Mouse (Mus musculus) CH12.LX (cell line): ENCODE data around the gene Fgfr2. TPM values are rescaled to one million over a fixed set of nuclear protein-coding genes. Genes with fewer than 3 reads are reported as not detected.

Source experiments
- DNase-seq: peaks from one replicate; pipeline ENCODE4 v3.0.0-alpha.2; 2013; ENCODE audit errors: extremely low read depth
- H3K27ac ChIP-seq: 2 replicates; pipeline ENCODE4 v1.5.1; 2012; ENCODE audit warnings: low read depth, mild to moderate bottlenecking, control low read depth, moderate library complexity; ENCODE audit not compliant: insufficient read depth
- H3K27me3 ChIP-seq: replicated peaks from 2 replicates; pipeline ENCODE3; 2012; ENCODE audit warnings: inconsistent platforms
- H3K36me3 ChIP-seq, 2 experiments: replicated peaks in 1 of 2; 2 replicates each; pipeline versions ENCODE3 to v1.6.1; 2012; ENCODE audit warnings: inconsistent platforms in 1 of 2, low read length in 1 of 2, mild to moderate bottlenecking in 1 of 2, mixed read lengths in 1 of 2, moderate library complexity in 1 of 2; ENCODE audit not compliant: control insufficient read depth in 1 of 2, insufficient read depth in 1 of 2
- H3K4me1 ChIP-seq, 2 experiments: 2 replicates each; pipeline ENCODE4 v1.6.1; 2012; ENCODE audit warnings: inconsistent platforms in 1 of 2, moderate library complexity in 1 of 2; ENCODE audit not compliant: insufficient read depth in 2 of 2, control insufficient read depth in 1 of 2
- H3K4me2 ChIP-seq: 2 replicates; pipeline ENCODE4 v1.6.1; 2012; ENCODE audit warnings: low read depth, mild to moderate bottlenecking, control low read depth; ENCODE audit not compliant: poor library complexity, insufficient read depth, severe bottlenecking
- H3K4me3 ChIP-seq, 3 experiments: fragments of 150-350 bp in 1 of 3; sonication (generic) in 1 of 3; replicated peaks in 1 of 3; 2 replicates each; pipeline versions ENCODE3 to v1.5.1; 2011 to 2012; ENCODE audit warnings: low read depth in 2 of 3, low read length in 2 of 3, mild to moderate bottlenecking in 2 of 3, moderate library complexity in 2 of 3, control low read depth in 1 of 3, improper control_type of control experiment in 1 of 3, inconsistent platforms in 1 of 3, mixed read lengths in 1 of 3; ENCODE audit not compliant: poor library complexity in 1 of 3
- H3K79me2 ChIP-seq: replicated peaks from 2 replicates; pipeline ENCODE4 v1.6.1; 2012; ENCODE audit warnings: mild to moderate bottlenecking, moderate library complexity; ENCODE audit not compliant: control insufficient read depth, poor library complexity, insufficient read depth, severe bottlenecking; ENCODE audit errors: extremely low read depth
- H3K9ac ChIP-seq: 2 replicates; pipeline ENCODE4 v1.6.1; 2012; ENCODE audit warnings: low read depth, mild to moderate bottlenecking, control low read depth, moderate library complexity; ENCODE audit not compliant: insufficient read depth
- H3K9me3 ChIP-seq: replicated peaks from 2 replicates; pipeline ENCODE3; 2012; ENCODE audit warnings: low read length, inconsistent platforms, mixed read lengths
- CHD1 ChIP-seq: IDR thresholded peaks from 2 replicates; pipeline ENCODE4 v1.6.1; 2012; ENCODE audit warnings: low read depth, low read length, improper control_type of control experiment, inconsistent platforms
- CHD2 ChIP-seq: IDR thresholded peaks from 2 replicates; pipeline ENCODE4 v1.6.1; 2011; ENCODE audit warnings: low read length, improper control_type of control experiment
- EP300 ChIP-seq: IDR thresholded peaks from 2 replicates; pipeline ENCODE4 v1.6.1; 2011; ENCODE audit warnings: low read length, improper control_type of control experiment
- GABPA ChIP-seq: IDR thresholded peaks from 2 replicates; pipeline ENCODE4 v1.6.1; 2012; ENCODE audit warnings: low read depth, low read length, improper control_type of control experiment, inconsistent platforms; ENCODE audit not compliant: insufficient replicate concordance
- IRF4 ChIP-seq: IDR thresholded peaks from 2 replicates; pipeline ENCODE4 v1.6.1; 2014; ENCODE audit warnings: low read depth, mild to moderate bottlenecking, inconsistent platforms, low read length, improper control_type of control experiment
- JUND ChIP-seq: conservative IDR thresholded peaks from 2 replicates; pipeline ENCODE4 v1.6.1; 2011; ENCODE audit warnings: low read depth, low read length, improper control_type of control experiment
- KAT2A ChIP-seq: IDR thresholded peaks from 2 replicates; pipeline ENCODE4 v1.6.1; 2012; ENCODE audit warnings: low read length, improper control_type of control experiment, inconsistent platforms; ENCODE audit not compliant: insufficient replicate concordance
- MAFK ChIP-seq: IDR thresholded peaks from 2 replicates; pipeline ENCODE4 v1.6.1; 2011; ENCODE audit warnings: low read length, improper control_type of control experiment; ENCODE audit not compliant: insufficient replicate concordance
- MAX ChIP-seq: IDR thresholded peaks from 2 replicates; pipeline ENCODE4 v1.6.1; 2011; ENCODE audit warnings: low read length, improper control_type of control experiment
- MYC ChIP-seq: IDR thresholded peaks from 2 replicates; pipeline ENCODE4 v1.6.1; 2011; ENCODE audit warnings: low read depth, mild to moderate bottlenecking, improper control_type of control experiment, low read length
- POLR2A ChIP-seq: IDR thresholded peaks from 2 replicates; pipeline ENCODE4 v1.6.1; 2011; ENCODE audit warnings: low read depth, mild to moderate bottlenecking, improper control_type of control experiment, low read length
- RAD21 ChIP-seq: IDR thresholded peaks from 2 replicates; pipeline ENCODE4 v1.6.1; 2011; ENCODE audit warnings: low read depth, mild to moderate bottlenecking, low read length, improper control_type of control experiment, moderate library complexity
- SIN3A ChIP-seq: IDR thresholded peaks from 2 replicates; pipeline ENCODE4 v1.6.1; 2012; ENCODE audit warnings: low read length, improper control_type of control experiment, inconsistent platforms
- UBTF ChIP-seq: IDR thresholded peaks from 2 replicates; pipeline ENCODE4 v1.6.1; 2012; ENCODE audit warnings: low read depth, mild to moderate bottlenecking, inconsistent platforms, low read length, improper control_type of control experiment, moderate library complexity
- ZC3H11A ChIP-seq: IDR thresholded peaks from 2 replicates; pipeline ENCODE4 v1.6.1; 2012; ENCODE audit warnings: low read depth, mild to moderate bottlenecking, inconsistent platforms, low read length, improper control_type of control experiment
- ZKSCAN1 ChIP-seq: IDR thresholded peaks from 2 replicates; pipeline ENCODE4 v1.6.1; 2012; ENCODE audit warnings: low read depth, inconsistent platforms, low read length, improper control_type of control experiment, borderline replicate concordance
- dilution Hi-C: fragments of 300-500 bp; cut with MboI; formaldehyde crosslinking; loops from 2 replicates; pipeline ENCODE4 v1.14.3; 2020; ENCODE audit warnings: low sequenced_read_pairs; ENCODE audit not compliant: extremely low pct_unique_long_range_greater_than_20kb, extremely low pct_ligation_motif_present
- in situ Hi-C: fragments of 300-500 bp; cut with MboI; formaldehyde crosslinking; loops from 3 replicates; pipeline ENCODE4 v1.14.3; 2019; ENCODE audit warnings: low sequenced_read_pairs, low pct_ligation_motif_present, low pct_unique_long_range_greater_than_20kb, mixed read lengths
- polyA plus RNA-seq: library from polyadenylated mRNA; unstranded; fragments of >175 nt; gene quantifications from 2 replicates; pipeline ENCODE4 v1.2.1, GENCODE M21; 2012; ENCODE audit warnings: low read depth; ENCODE audit not compliant: insufficient read length
- total RNA-seq, 2 experiments: library from RNA; depleted of rRNA; stranded (reverse); fragments of 300-350 nt in 1 of 2; fragments of >200 nt in 1 of 2; gene quantifications; 2 replicates each; pipeline ENCODE4 v1.2.3; 2012 to 2014

The Fgfr2 gene
- total and polyA plus RNA-seq, 3 experiments: not detected

DNA sequence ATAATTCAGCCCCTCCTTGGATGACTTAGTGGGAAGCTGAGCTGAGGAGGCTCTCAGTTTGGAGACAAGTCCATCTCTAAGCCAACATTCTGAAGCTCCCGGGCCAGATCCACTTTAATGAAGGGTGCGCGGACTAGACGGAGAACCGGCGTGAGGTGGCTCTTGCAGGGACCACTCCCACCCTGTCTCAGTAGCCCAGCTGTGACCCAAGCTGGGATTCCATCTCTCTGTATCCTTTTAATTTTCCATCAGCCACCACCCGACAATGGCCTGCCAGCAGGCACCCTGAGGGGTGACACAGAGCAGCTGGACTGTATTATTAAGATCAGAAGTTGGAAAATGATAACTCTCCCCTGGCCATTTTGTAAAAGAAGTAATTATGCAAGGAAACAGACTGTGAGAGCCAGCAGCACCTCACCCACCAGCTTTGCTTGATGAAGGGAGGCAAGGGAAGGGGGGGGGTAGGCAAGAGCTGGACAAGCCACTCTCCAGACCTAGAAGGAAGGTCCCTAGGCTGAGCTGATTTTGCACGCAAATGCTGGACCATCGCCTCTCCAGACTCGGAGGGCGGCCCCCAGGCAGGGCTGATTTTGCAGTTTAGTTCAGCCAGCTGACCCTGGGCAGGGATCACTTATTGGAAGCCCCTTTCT, 785.8 kb downstream of the Fgfr2 start:
- no peak for TF ChIP-seq ZC3H11A
- no peak for TF ChIP-seq MYC
- no peak for TF ChIP-seq ZKSCAN1
- no peak for TF ChIP-seq JUND
- H3K4me3 ChIP-seq: no peak overlapping the region
- H3K36me3 ChIP-seq: no peaks in the 10 kb centered on the region
- DNase-seq: no peak
- no peak overlapping the region for H3K4me2 ChIP-seq
- in situ Hi-C loops: no loop called here
- H3K9me3 ChIP-seq: peaks cover 8% of the 10 kb centered on the region
- H3K4me1 ChIP-seq: no peaks in the 10 kb centered on the region
- no peak overlapping the region for H3K27ac ChIP-seq
- peaks cover 49% of the 10 kb centered on the region for H3K27me3 ChIP-seq
- dilution Hi-C loops: no loop called here
- H3K79me2 ChIP-seq: no peaks in the 10 kb centered on the region
- H3K9ac ChIP-seq: no peak overlapping the region

GRCm38 (mm10) chr7:132336781-132337180, 786.4 kb downstream of the Fgfr2 start:
- Histone ChIP-seq H3K9me3 (peaks cover 8% of the 10 kb centered on the region), H3K27ac (no peak overlapping the region), H3K4me3 (no peak overlapping the region), H3K4me1 (no peaks in the 10 kb centered on the region), H3K9ac (no peak overlapping the region), H3K27me3 (peaks cover 49% of the 10 kb centered on the region), H3K4me2 (no peak overlapping the region), H3K79me2 (no peaks in the 10 kb centered on the region), H3K36me3 (no peaks in the 10 kb centered on the region)
- dilution Hi-C loops: no loop called here
- TF ChIP-seq POLR2A (no peak), IRF4 (no peak), CHD2 (no peak), KAT2A (no peak), MYC (no peak), RAD21 (no peak), MAFK (no peak), SIN3A (no peak), GABPA (no peak), CHD1 (no peak), UBTF (no peak), EP300 (no peak), ZC3H11A (no peak), MAX (no peak)
- DNase-seq: no peak
- in situ Hi-C loops: no loop called here
